Mouse (Mus musculus) c-Kit-positive CD71-positive TER-119-positive erythroid progenitor cells, embryonic 14.5 days (primary cell): ENCODE results near the gene Lrg1.

ENCODE experiments used
- DNase-seq: peaks from one replicate; pipeline ENCODE4 v3.0.0-alpha.2; 2013; ENCODE audit warnings: low spot score

Lrg1 gene

GRCm38 (mm10) chr17:56074097-56074826 is 47.5 kb downstream of the Lrg1 start:
- DNase-seq, result peak; percentile 86

- no peak for DNase-seq
Measured at GRCm38 (mm10) chr17:56072243-56072642, 49.6 kb downstream of the Lrg1 start.

GRCm38 (mm10) chr17:56071126-56071525 is 50.7 kb downstream of the Lrg1 start:
- DNase-seq, result no peak
